Mouse (Mus musculus) heart, embryonic 15.5 days (tissue): ENCODE data around the gene Arhgef12. TPM values are rescaled to one million over a fixed set of nuclear protein-coding genes. Genes with fewer than 3 reads are reported as not detected.

Experiments
- ATAC-seq: fragments of 200-750 bp; cut with Nextera tagmentation; replicated peaks from 2 replicates; pipeline ENCODE4 v1.8.0; 2017; ENCODE audit warnings: low read depth, moderate TSS enrichment; ENCODE audit not compliant: insufficient number of reproducible peaks, insufficient read depth, low FRiP score
- H3K27ac ChIP-seq: fragments of 300-500 bp; sonication (generic); 2 replicates; pipeline ENCODE4 v1.5.1; 2015; ENCODE audit warnings: mild to moderate bottlenecking, inconsistent platforms
- H3K27me3 ChIP-seq: fragments of 300-500 bp; sonication (generic); 2 replicates; pipeline ENCODE4 v1.6.1; 2015; ENCODE audit warnings: inconsistent platforms
- H3K36me3 ChIP-seq: fragments of 300-500 bp; sonication (generic); 2 replicates; pipeline ENCODE4 v1.6.1; 2015; ENCODE audit warnings: mild to moderate bottlenecking, inconsistent platforms
- H3K4me1 ChIP-seq: fragments of 300-500 bp; sonication (generic); replicated peaks from 2 replicates; pipeline ENCODE4 v1.6.1; 2015; ENCODE audit warnings: inconsistent platforms
- H3K4me2 ChIP-seq: fragments of 300-500 bp; sonication (generic); 2 replicates; pipeline ENCODE4 v1.6.1; 2015; ENCODE audit warnings: inconsistent platforms, mild to moderate bottlenecking, moderate library complexity
- H3K4me3 ChIP-seq: fragments of 300-500 bp; sonication (generic); 2 replicates; pipeline ENCODE4 v1.5.1; 2015; ENCODE audit warnings: mild to moderate bottlenecking, inconsistent platforms
- H3K9ac ChIP-seq: fragments of 300-500 bp; sonication (generic); 2 replicates; pipeline ENCODE4 v1.6.1; 2015; ENCODE audit warnings: mild to moderate bottlenecking, inconsistent platforms
- H3K9me3 ChIP-seq: fragments of 300-500 bp; sonication (generic); replicated peaks from 2 replicates; pipeline ENCODE4 v1.6.1; 2016; ENCODE audit warnings: inconsistent platforms
- WGBS: fragments of 180-500 bp; shearing (Covaris S2); methylation state at CpG from one replicate; pipeline ENCODE4 v1.1.7; 2015; ENCODE audit warnings: mixed read lengths; 5-methylcytosine and 5-hydroxymethylcytosine counted together
- polyA plus RNA-seq: library from polyadenylated mRNA; unstranded; fragments of >200 nt; fragmentation: Nextera tagmentation; extraction: Ambion mirVana; gene quantifications from 2 replicates; pipeline ENCODE4 v1.2.1, GENCODE M21; 2015

Gene Arhgef12
- polyA plus RNA-seq, 1 experiment from 2014 or later, result 11.0 TPM

GRCm38 (mm10) chr9:42945174-42945573 is 161.9 kb downstream of the Arhgef12 start:
- H3K9me3 ChIP-seq, result no peaks in the 10 kb centered on the region
- H3K4me1 ChIP-seq, result peaks cover 12% of the 10 kb centered on the region
- H3K4me2 ChIP-seq, result no peak overlapping the region
- H3K27me3 ChIP-seq, result peaks cover 77% of the 10 kb centered on the region
- H3K36me3 ChIP-seq, result no peaks in the 10 kb centered on the region
- 69% methylated on average over 7 of the region's 7 CpGs for WGBS
- no peak overlapping the region for H3K9ac ChIP-seq
- H3K4me3 ChIP-seq, result no peak overlapping the region
- no peak for ATAC-seq
- H3K27ac ChIP-seq, result no peak overlapping the region

- peak overlapping the region; percentile 99 for H3K4me2 ChIP-seq
- peaks cover 12% of the 10 kb centered on the region for H3K4me1 ChIP-seq
- peak; percentile 86 for ATAC-seq
- under 1% methylated on average over 52 of the region's 52 CpGs for WGBS
- H3K36me3 ChIP-seq, result no peaks in the 10 kb centered on the region
- no peak overlapping the region for H3K27ac ChIP-seq
- H3K27me3 ChIP-seq, result peaks cover 83% of the 10 kb centered on the region
- H3K4me3 ChIP-seq, result peak overlapping the region; percentile 58
- H3K9ac ChIP-seq, result peak overlapping the region; percentile 46
- H3K9me3 ChIP-seq, result no peaks in the 10 kb centered on the region
Observed at GRCm38 (mm10) chr9:42944536-42945006, 162.5 kb downstream of the Arhgef12 start.

- no peaks in the 10 kb centered on the region for H3K9me3 ChIP-seq
- no peaks in the 10 kb centered on the region for H3K36me3 ChIP-seq
- H3K9ac ChIP-seq, result peak within 1 kb of the TSS; percentile 46
- WGBS, result under 1% methylated on average over 68 of the region's 68 CpGs
- no peak within 1 kb of the TSS for H3K27ac ChIP-seq
- H3K4me3 ChIP-seq, result peak within 1 kb of the TSS; percentile 58
- peak within 1 kb of the TSS; percentile 99 for H3K4me2 ChIP-seq
- peak; percentile 62 for ATAC-seq
- peaks cover 12% of the 10 kb centered on the region for H3K4me1 ChIP-seq
- peaks cover 88% of the 10 kb centered on the region for H3K27me3 ChIP-seq
Observed at GRCm38 (mm10) chr9:42943781-42944535, 163.1 kb downstream of the Arhgef12 start, which contains the start of gene Grik4. TSS of gene Grik4 (minus strand) at chr9:42944493.

- no peak overlapping the region for H3K27ac ChIP-seq
- ATAC-seq, result no peak; the same call in 1 of the 2 replicates
- H3K9ac ChIP-seq, result no peak overlapping the region
Observed at GRCm38 (mm10) chr9:42943057-42943529, 163.9 kb downstream of the Arhgef12 start.

DNA sequence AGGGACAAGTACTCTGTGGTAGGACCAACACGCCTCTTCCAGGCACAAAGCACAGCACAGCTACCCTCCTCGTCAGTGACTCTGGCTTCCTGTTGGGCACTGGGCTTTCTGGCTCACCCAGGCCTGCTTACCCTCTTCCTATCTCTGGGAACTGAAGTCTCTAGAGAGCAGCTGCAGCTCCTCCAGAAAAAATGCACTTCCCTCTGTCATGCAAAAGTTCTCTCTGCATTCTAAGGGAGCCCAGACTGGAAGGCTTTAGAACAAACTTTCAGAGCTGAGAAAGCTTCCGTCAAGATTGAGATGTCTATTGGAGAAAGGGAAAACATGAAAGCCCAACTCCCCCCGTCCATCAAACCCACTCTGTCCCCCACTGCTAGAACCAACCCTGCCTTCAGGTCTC is 164.9 kb downstream of the Arhgef12 start:
- H3K27me3 ChIP-seq, result peaks cover 90% of the 10 kb centered on the region
- H3K36me3 ChIP-seq, result no peaks in the 10 kb centered on the region
- ATAC-seq, result no peak
- H3K4me2 ChIP-seq, result no peak overlapping the region
- no peak overlapping the region for H3K27ac ChIP-seq
- 58% methylated on average over 4 of the region's 4 CpGs for WGBS
- H3K4me1 ChIP-seq, result peaks cover 12% of the 10 kb centered on the region
- H3K9me3 ChIP-seq, result no peaks in the 10 kb centered on the region
- H3K4me3 ChIP-seq, result no peak overlapping the region
- H3K9ac ChIP-seq, result no peak overlapping the region

More at GRCm38 (mm10) chr9:42943057-42943529, 163.9 kb downstream of the Arhgef12 start:
- H3K9me3 ChIP-seq, result no peaks in the 10 kb centered on the region
- peaks cover 87% of the 10 kb centered on the region for H3K27me3 ChIP-seq
- WGBS, result 5% methylated on average over 8 of the region's 9 CpGs
- peak overlapping the region; percentile 99 for H3K4me2 ChIP-seq
- H3K36me3 ChIP-seq, result no peaks in the 10 kb centered on the region
- peak overlapping the region; percentile 58 for H3K4me3 ChIP-seq
- H3K4me1 ChIP-seq, result peaks cover 12% of the 10 kb centered on the region

GRCm38 (mm10) chr9:42932146-42932545 is 174.9 kb downstream of the Arhgef12 start:
- 40% methylated on average over 7 of the region's 7 CpGs for WGBS
- Histone ChIP-seq H3K4me1 (peaks cover 6% of the 10 kb centered on the region), H3K9me3 (no peaks in the 10 kb centered on the region), H3K36me3 (no peaks in the 10 kb centered on the region), H3K9ac (no peak overlapping the region), H3K4me3 (no peak overlapping the region), H3K27me3 (peaks cover 51% of the 10 kb centered on the region), H3K4me2 (no peak overlapping the region), H3K27ac (no peak overlapping the region)
- ATAC-seq, result no peak

GRCm38 (mm10) chr9:42927498-42927897 is 179.5 kb downstream of the Arhgef12 start:
- Histone ChIP-seq H3K9ac (no peak overlapping the region), H3K27ac (no peak overlapping the region), H3K4me1 (peaks cover 6% of the 10 kb centered on the region), H3K4me3 (no peak overlapping the region), H3K4me2 (no peak overlapping the region), H3K27me3 (peaks cover 23% of the 10 kb centered on the region), H3K36me3 (no peaks in the 10 kb centered on the region), H3K9me3 (no peaks in the 10 kb centered on the region)
- 53% methylated on average over 10 of the region's 10 CpGs for WGBS
- ATAC-seq, result no peak

DNA sequence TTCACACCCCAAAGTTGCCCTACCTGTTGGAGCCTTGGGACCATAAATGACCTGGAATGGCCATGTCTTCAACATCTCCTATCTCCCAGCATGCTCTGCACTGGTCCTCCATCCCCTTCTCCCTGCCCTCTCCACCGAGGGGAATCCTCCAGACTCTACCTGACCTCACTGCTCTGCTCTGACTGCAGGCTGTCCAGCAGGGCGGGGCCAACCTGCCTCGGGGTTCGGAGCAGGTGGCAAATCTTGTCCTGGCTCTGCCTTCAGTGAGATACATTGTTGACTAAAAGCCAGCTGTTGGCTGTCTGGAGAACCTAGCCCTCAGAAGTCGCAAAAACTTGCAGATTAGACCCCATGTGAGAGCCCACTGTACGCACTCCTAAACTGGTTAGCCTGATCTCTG is 180.5 kb downstream of the Arhgef12 start:
- Histone ChIP-seq H3K4me3 (no peak overlapping the region), H3K4me2 (no peak overlapping the region), H3K9ac (no peak overlapping the region), H3K4me1 (peaks cover 6% of the 10 kb centered on the region), H3K27ac (no peak overlapping the region), H3K36me3 (no peaks in the 10 kb centered on the region), H3K27me3 (peaks cover 14% of the 10 kb centered on the region), H3K9me3 (no peaks in the 10 kb centered on the region)
- no peak for ATAC-seq
- 79% methylated on average over 6 of the region's 6 CpGs for WGBS

DNA sequence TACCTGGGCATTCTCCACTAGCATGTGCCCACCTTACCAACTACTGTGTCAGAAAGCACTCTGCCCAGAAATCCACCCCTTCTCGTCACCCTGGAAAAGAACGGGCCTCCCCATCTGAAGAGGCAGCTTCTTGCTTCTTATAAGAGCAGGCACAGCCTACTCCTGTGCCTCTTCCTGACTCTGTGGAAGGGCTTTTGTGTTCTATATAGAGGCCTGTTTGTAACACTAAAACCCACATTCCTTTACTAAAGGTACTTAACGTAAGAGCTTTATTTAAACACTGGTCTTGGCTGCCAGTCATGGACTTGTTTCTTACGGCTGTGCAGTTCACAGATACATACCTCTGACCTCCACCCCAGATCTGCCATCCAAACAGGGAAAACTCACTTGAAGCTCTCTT is 185.2 kb downstream of the Arhgef12 start:
- H3K4me1 ChIP-seq, result no peaks in the 10 kb centered on the region
- H3K27me3 ChIP-seq, result peaks cover 6% of the 10 kb centered on the region; the same call in 1 of the 2 replicates
- H3K9me3 ChIP-seq, result no peaks in the 10 kb centered on the region
- H3K27ac ChIP-seq, result no peak overlapping the region
- H3K36me3 ChIP-seq, result no peaks in the 10 kb centered on the region
- no peak for ATAC-seq
- no peak overlapping the region for H3K4me2 ChIP-seq
- 68% methylated on average over 4 of the region's 4 CpGs for WGBS
- H3K9ac ChIP-seq, result no peak overlapping the region
- H3K4me3 ChIP-seq, result no peak overlapping the region

- H3K4me2 ChIP-seq, result no peak overlapping the region
- no peak for ATAC-seq
- 48% methylated on average over 7 of the region's 7 CpGs for WGBS
- H3K4me3 ChIP-seq, result no peak overlapping the region
- no peaks in the 10 kb centered on the region for H3K36me3 ChIP-seq
- no peak overlapping the region for H3K9ac ChIP-seq
- H3K4me1 ChIP-seq, result no peaks in the 10 kb centered on the region
- H3K27ac ChIP-seq, result no peak overlapping the region
- H3K27me3 ChIP-seq, result peaks cover 6% of the 10 kb centered on the region; the same call in 1 of the 2 replicates
- H3K9me3 ChIP-seq, result no peaks in the 10 kb centered on the region
Observed at GRCm38 (mm10) chr9:42920190-42920589, 186.8 kb downstream of the Arhgef12 start.

DNA sequence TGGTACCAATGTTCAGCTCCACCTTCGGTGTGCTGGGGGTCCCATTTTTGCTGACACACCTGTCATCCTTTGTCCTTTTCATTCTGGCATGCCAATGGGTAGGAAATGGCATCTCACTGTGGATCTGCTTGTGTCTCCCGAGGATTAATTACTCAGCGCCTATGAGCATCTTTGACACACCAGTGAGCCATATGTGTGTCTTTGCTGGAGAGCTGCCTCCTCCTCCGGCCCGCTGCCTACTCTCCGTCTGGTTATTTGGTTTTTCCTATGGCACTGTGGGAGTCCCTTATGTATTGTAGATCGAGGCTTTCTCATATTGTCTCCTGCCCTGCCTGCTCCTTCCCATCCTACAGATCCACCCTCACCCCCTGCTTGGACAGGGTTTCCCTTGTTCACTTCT is 189.1 kb downstream of the Arhgef12 start:
- Histone ChIP-seq H3K9me3 (no peaks in the 10 kb centered on the region), H3K27me3 (peaks cover 11% of the 10 kb centered on the region; the same call in 1 of the 2 replicates), H3K4me3 (no peak overlapping the region), H3K36me3 (no peaks in the 10 kb centered on the region), H3K9ac (no peak overlapping the region), H3K27ac (no peak overlapping the region), H3K4me2 (no peak overlapping the region), H3K4me1 (no peaks in the 10 kb centered on the region)
- WGBS, result 89% methylated on average over 7 of the region's 7 CpGs
- no peak for ATAC-seq
